Mouse (Mus musculus) kidney, embryonic 16.5 days (tissue): Measurements from ENCODE around the gene Sema5a. TPM values are rescaled to one million over a fixed set of nuclear protein-coding genes. Genes with fewer than 3 reads are reported as not detected.

ENCODE experiments used
- ATAC-seq: fragments of 200-750 bp; cut with Nextera tagmentation; 2 replicates; pipeline ENCODE4 v1.8.0; 2017; ENCODE audit warnings: moderate TSS enrichment; ENCODE audit not compliant: low FRiP score, low TSS enrichment
- H3K27ac ChIP-seq: fragments of 300-500 bp; sonication (generic); 2 replicates; pipeline ENCODE4 v1.5.1; 2014; ENCODE audit warnings: low read length
- H3K27me3 ChIP-seq: fragments of 300-500 bp; sonication (generic); 2 replicates; pipeline ENCODE4 v1.6.1; 2014; ENCODE audit warnings: low read length, control low read depth, mixed read lengths; ENCODE audit not compliant: insufficient read depth
- H3K36me3 ChIP-seq: fragments of 300-500 bp; sonication (generic); 2 replicates; pipeline ENCODE4 v1.6.1; 2014; ENCODE audit warnings: low read length, control low read depth, mixed read lengths; ENCODE audit not compliant: insufficient read depth
- H3K4me1 ChIP-seq: fragments of 300-500 bp; sonication (generic); 2 replicates; pipeline ENCODE4 v1.6.1; 2014; ENCODE audit warnings: low read length, control low read depth, mixed read lengths; ENCODE audit not compliant: insufficient read depth
- H3K4me2 ChIP-seq: fragments of 300-500 bp; sonication (generic); replicated peaks from 2 replicates; pipeline ENCODE4 v1.6.1; 2014; ENCODE audit warnings: low read depth, low read length
- H3K4me3 ChIP-seq: fragments of 300-500 bp; sonication (generic); 2 replicates; pipeline ENCODE4 v1.5.1; 2014; ENCODE audit warnings: mild to moderate bottlenecking, low read length
- H3K9ac ChIP-seq: fragments of 300-500 bp; sonication (generic); replicated peaks from 2 replicates; pipeline ENCODE4 v1.6.1; 2014; ENCODE audit warnings: low read length
- H3K9me3 ChIP-seq: fragments of 300-500 bp; sonication (generic); 2 replicates; pipeline ENCODE4 v1.6.1; 2016; ENCODE audit warnings: low read length, control low read depth
- WGBS: fragments of 180-500 bp; shearing (Covaris S2); extraction: QIAGEN DNeasy Blood & Tissue Kit; methylation state at CpG from one replicate; pipeline ENCODE4 v1.1.7; 2014; 5-methylcytosine and 5-hydroxymethylcytosine counted together
- polyA plus RNA-seq: library from polyadenylated mRNA; unstranded; fragments of >200 nt; fragmentation: Nextera tagmentation; extraction: Ambion mirVana; gene quantifications from 2 replicates; pipeline ENCODE4 v1.2.1, GENCODE M21; 2015

The Sema5a gene
- polyA plus RNA-seq, 1 experiment from 2014 or later: 26.0 TPM

- H3K27ac ChIP-seq: no peak overlapping the region
- ATAC-seq: no peak
- no peaks in the 10 kb centered on the region for H3K36me3 ChIP-seq
- no peak overlapping the region for H3K4me2 ChIP-seq
- H3K9ac ChIP-seq: no peak overlapping the region
- H3K4me3 ChIP-seq: no peak overlapping the region
- no peaks in the 10 kb centered on the region for H3K27me3 ChIP-seq
- no peaks in the 10 kb centered on the region for H3K4me1 ChIP-seq
- no peaks in the 10 kb centered on the region for H3K9me3 ChIP-seq
Measured at GRCm38 (mm10) chr15:32480747-32481146, 236.1 kb downstream of the Sema5a start.

- Histone ChIP-seq H3K27ac (no peak overlapping the region), H3K4me1 (no peaks in the 10 kb centered on the region), H3K9ac (no peak overlapping the region), H3K9me3 (no peaks in the 10 kb centered on the region), H3K4me2 (no peak overlapping the region), H3K4me3 (no peak overlapping the region), H3K27me3 (no peaks in the 10 kb centered on the region), H3K36me3 (no peaks in the 10 kb centered on the region)
- 78% methylated on average over 8 of the region's 8 CpGs for WGBS
- no peak for ATAC-seq
Measured at GRCm38 (mm10) chr15:32485064-32485964, 240.7 kb downstream of the Sema5a start.

- H3K36me3 ChIP-seq: no peaks in the 10 kb centered on the region
- H3K9ac ChIP-seq: no peak overlapping the region
- H3K27ac ChIP-seq: no peak overlapping the region
- 66% methylated on average over 1 of the region's 1 CpGs for WGBS
- H3K9me3 ChIP-seq: no peaks in the 10 kb centered on the region
- H3K4me1 ChIP-seq: no peaks in the 10 kb centered on the region
- no peak overlapping the region for H3K4me3 ChIP-seq
- no peak for ATAC-seq
- no peak overlapping the region for H3K4me2 ChIP-seq
- H3K27me3 ChIP-seq: no peaks in the 10 kb centered on the region
Measured at GRCm38 (mm10) chr15:32487968-32488367, 243.4 kb downstream of the Sema5a start.

GRCm38 (mm10) chr15:32494219-32494618, 249.6 kb downstream of the Sema5a start:
- Histone ChIP-seq H3K4me3 (no peak overlapping the region), H3K4me1 (no peaks in the 10 kb centered on the region), H3K36me3 (no peaks in the 10 kb centered on the region), H3K27me3 (no peaks in the 10 kb centered on the region), H3K4me2 (no peak overlapping the region), H3K27ac (no peak overlapping the region), H3K9ac (no peak overlapping the region), H3K9me3 (no peaks in the 10 kb centered on the region)
- no peak for ATAC-seq
- 69% methylated on average over 5 of the region's 5 CpGs for WGBS

DNA sequence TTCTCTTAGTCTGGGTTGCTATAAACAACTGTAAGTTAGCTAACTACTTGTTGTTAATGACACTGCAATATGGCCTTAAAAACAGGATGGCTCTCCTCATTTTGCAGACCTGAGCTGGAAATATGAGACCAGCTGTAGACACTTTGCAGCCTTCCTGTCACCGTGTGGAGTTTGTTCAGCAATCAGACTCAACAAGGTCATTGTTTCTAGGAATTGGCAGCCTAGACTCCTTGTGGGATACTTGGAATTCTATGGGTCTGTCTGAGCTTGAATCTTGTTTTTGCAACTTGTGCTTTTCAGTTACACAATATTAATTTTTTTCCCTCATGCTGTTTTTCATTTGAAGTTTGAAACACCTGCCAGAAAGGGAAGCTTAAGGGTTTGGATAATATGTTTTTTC, 250.3 kb downstream of the Sema5a start:
- WGBS: 6% methylated on average over 1 of the region's 1 CpGs
- no peaks in the 10 kb centered on the region for H3K36me3 ChIP-seq
- no peaks in the 10 kb centered on the region for H3K9me3 ChIP-seq
- H3K27ac ChIP-seq: no peak overlapping the region
- H3K4me2 ChIP-seq: no peak overlapping the region
- no peaks in the 10 kb centered on the region for H3K4me1 ChIP-seq
- no peaks in the 10 kb centered on the region for H3K27me3 ChIP-seq
- no peak overlapping the region for H3K9ac ChIP-seq
- no peak overlapping the region for H3K4me3 ChIP-seq
- no peak for ATAC-seq

- Histone ChIP-seq H3K36me3 (no peaks in the 10 kb centered on the region), H3K27me3 (no peaks in the 10 kb centered on the region), H3K9ac (no peak overlapping the region), H3K4me3 (no peak overlapping the region), H3K4me1 (no peaks in the 10 kb centered on the region), H3K9me3 (no peaks in the 10 kb centered on the region), H3K27ac (no peak overlapping the region), H3K4me2 (no peak overlapping the region)
- no peak for ATAC-seq
- WGBS: 77% methylated on average over 4 of the region's 4 CpGs
Measured at GRCm38 (mm10) chr15:32496880-32497279, 252.3 kb downstream of the Sema5a start.

DNA sequence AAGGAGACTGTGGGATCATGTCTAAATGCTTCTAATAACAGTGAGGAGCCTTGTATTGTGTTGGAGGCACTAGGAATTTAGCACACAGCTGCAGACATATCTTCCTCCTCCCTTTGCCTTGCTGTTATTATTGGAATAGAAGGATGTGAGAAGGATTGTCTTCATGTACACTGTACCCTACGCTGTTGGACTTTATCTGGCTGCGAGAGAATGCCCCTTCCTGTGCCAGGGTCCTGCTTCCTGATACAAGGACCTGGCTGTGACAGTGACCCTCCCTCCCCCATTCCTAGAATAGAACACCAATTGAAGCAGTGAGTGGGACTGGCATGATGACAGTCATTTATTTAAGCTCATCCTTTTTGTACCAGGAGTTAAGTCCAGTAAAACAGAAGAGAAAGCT, 261.3 kb downstream of the Sema5a start:
- no peak for ATAC-seq
- H3K27me3 ChIP-seq: no peaks in the 10 kb centered on the region
- no peak overlapping the region for H3K4me2 ChIP-seq
- 74% methylated on average over 2 of the region's 2 CpGs for WGBS
- H3K27ac ChIP-seq: no peak overlapping the region
- H3K9me3 ChIP-seq: no peaks in the 10 kb centered on the region
- no peak overlapping the region for H3K4me3 ChIP-seq
- no peak overlapping the region for H3K9ac ChIP-seq
- H3K36me3 ChIP-seq: no peaks in the 10 kb centered on the region
- H3K4me1 ChIP-seq: no peaks in the 10 kb centered on the region

GRCm38 (mm10) chr15:32508282-32508681, 263.7 kb downstream of the Sema5a start:
- Histone ChIP-seq H3K9me3 (no peaks in the 10 kb centered on the region), H3K27ac (no peak overlapping the region), H3K9ac (no peak overlapping the region), H3K4me1 (no peaks in the 10 kb centered on the region), H3K36me3 (no peaks in the 10 kb centered on the region), H3K27me3 (no peaks in the 10 kb centered on the region), H3K4me2 (no peak overlapping the region), H3K4me3 (no peak overlapping the region)
- no peak for ATAC-seq

DNA sequence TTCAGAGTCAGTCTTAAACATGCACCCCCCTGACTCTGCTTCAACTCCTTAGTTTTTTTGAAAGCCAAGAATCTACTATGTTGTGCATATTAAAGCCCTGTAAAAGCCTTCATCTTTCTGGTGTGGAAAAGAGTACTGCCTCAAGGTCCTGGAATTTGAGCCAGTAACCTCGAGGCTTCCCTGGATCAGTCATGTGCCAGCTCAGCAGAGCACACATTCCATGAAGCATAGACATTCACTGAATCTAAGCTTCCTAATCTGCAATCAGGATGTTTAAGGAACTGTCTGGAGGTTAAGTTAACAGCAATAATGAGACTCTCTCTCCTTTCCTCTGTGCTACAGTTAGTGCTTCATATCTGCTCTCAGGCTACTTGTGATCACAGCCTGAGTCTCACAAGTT, 270.3 kb downstream of the Sema5a start:
- Histone ChIP-seq H3K36me3 (no peaks in the 10 kb centered on the region), H3K4me2 (no peak overlapping the region), H3K27me3 (no peaks in the 10 kb centered on the region), H3K9ac (no peak overlapping the region), H3K4me3 (no peak overlapping the region), H3K9me3 (no peaks in the 10 kb centered on the region), H3K4me1 (0 out of 2 replicates have a peak, but pooled peaks cover 2% of the 10 kb centered on the region), H3K27ac (no peak overlapping the region)
- WGBS: 38% methylated on average over 1 of the region's 1 CpGs
- no peak for ATAC-seq

DNA sequence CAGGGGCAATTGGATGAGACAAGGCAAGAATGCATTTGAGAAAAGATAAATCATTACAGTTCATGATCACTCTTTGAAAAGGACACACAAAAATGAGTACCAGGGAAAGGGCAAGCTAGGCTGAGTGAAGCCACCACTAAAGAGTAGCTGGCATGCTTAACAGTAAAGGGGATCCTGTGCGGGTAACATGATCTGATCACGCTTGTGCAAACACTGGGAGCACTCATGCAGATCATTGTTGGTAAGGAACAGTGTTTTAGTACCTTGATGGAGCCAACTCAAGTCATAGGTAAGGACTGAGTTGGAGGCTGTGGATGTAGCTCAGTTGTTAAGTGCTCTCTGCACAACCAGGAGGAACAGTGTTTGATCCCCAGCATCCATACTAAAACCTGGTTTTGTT, 273.3 kb downstream of the Sema5a start:
- H3K9ac ChIP-seq: no peak overlapping the region
- no peaks in the 10 kb centered on the region for H3K9me3 ChIP-seq
- 35% methylated on average over 2 of the region's 2 CpGs for WGBS
- H3K27ac ChIP-seq: no peak overlapping the region
- no peaks in the 10 kb centered on the region for H3K27me3 ChIP-seq
- H3K4me1 ChIP-seq: 0 out of 2 replicates have a peak, but pooled peaks cover 2% of the 10 kb centered on the region
- no peaks in the 10 kb centered on the region for H3K36me3 ChIP-seq
- no peak overlapping the region for H3K4me2 ChIP-seq
- ATAC-seq: peak; percentile 65; the same call in 1 of the 2 replicates
- no peak overlapping the region for H3K4me3 ChIP-seq
